ENCODE assay signal across 8 mouse cellular contexts in the genomic region with DNA sequence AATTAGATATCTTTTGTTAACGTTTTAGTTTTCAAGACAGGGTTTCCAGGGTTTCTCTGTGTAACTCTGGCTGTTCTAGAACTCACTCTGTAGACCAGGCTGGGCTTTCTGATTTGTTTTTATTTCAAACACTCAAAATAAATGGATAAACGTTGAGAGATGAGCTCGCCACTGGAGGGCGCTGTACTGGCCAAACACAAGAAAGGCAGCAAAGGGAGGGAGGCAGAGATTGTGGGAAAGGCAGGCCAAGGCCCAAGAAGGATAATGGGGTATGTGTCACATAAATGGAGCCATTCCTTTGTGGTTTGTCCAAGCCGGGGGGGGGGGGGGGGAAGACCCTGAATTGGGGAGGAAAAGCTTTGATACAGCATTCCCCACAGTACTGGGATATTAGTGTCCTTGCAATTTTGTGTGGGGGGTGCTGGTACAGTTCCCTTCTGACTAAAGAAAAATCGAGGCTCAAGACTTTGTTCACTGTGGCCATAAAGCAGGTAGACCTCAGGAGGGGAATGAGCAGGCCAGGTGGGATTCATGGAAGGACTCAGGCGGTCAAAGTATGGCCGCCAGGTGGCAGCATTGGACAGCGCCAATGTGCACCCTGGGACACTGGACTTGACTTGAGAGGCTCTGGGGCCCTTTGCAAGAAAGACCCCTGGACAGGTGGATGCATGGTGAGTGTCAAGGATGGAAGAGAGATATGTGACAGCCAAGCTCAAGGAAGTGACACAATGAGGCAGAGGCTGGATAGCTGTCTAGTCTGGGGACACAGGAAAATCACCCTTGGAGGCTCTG.
DNase-seq lines count a peak whose midpoint lies in the region; ATAC-seq and TF ChIP-seq lines count a peak whose summit lies in the region.

No protein-coding gene starts in this region.

- no peaks in the 10 kb centered on the region for H3K36me3 ChIP-seq in G1E (replicated peaks)
- no peaks in the 10 kb centered on the region for H3K36me3 ChIP-seq in heart, embryonic 12.5 days

- H3K4me2 ChIP-seq in heart, embryonic 12.5 days, result no peak overlapping the region

- TF ChIP-seq CTCF in G1E (IDR thresholded peaks at IDR 0.05; ENCODE audit: low read depth, low read length), result peak; percentile 52; the same call in 1 of the 2 replicates
- peak; percentile 82 for TF ChIP-seq CTCF in lung, adult 2 months (IDR thresholded peaks at IDR 0.05; ENCODE audit: insufficient read depth, low read length)

- no peak overlapping the region for H3K9ac ChIP-seq in heart, embryonic 12.5 days

- no peak overlapping the region for H3K27ac ChIP-seq in heart, embryonic 12.5 days (ENCODE audit: poor library complexity, severe bottlenecking)

- H3K27me3 ChIP-seq in G1E (ENCODE audit: insufficient read depth, low read length), result no peaks in the 10 kb centered on the region
- H3K27me3 ChIP-seq in heart, embryonic 12.5 days (replicated peaks), result peaks cover 22% of the 10 kb centered on the region

- no peaks in the 10 kb centered on the region for H3K4me1 ChIP-seq in G1E (ENCODE audit: insufficient read depth, low read depth, low read length)
- H3K4me1 ChIP-seq in heart, embryonic 12.5 days (replicated peaks), result 0 out of 2 replicates have a peak, but pooled peaks cover under 1% of the 10 kb centered on the region
- no peaks in the 10 kb centered on the region for H3K4me1 ChIP-seq in lung, adult 2 months (ENCODE audit: control insufficient read depth, insufficient read depth, low read length)

- WGBS in heart, embryonic 12.5 days, result 11% methylated on average over 9 of the region's 9 CpGs
- 11% methylated on average over 9 of the region's 9 CpGs for WGBS in lung, adult 2 months

- H3K9me3 ChIP-seq in G1E (replicated peaks), result no peaks in the 10 kb centered on the region
- H3K9me3 ChIP-seq in heart, embryonic 12.5 days (replicated peaks), result no peaks in the 10 kb centered on the region

- no peak overlapping the region for H3K4me3 ChIP-seq in G1E (ENCODE audit: low read depth, low read length)
- no peak overlapping the region for H3K4me3 ChIP-seq in heart, embryonic 12.5 days
- no peak overlapping the region for H3K4me3 ChIP-seq in lung, adult 2 months (replicated peaks; ENCODE audit: extremely low read depth, low read depth, low read length)

- ATAC-seq in G1E (ENCODE audit: extremely low read depth, insufficient number of reproducible peaks, low FRiP score, poor library complexity, severe bottlenecking), result no peak; the same call in 1 of the 2 replicates
- ATAC-seq in erythroblast, adult 5-6 weeks (replicated peaks; ENCODE audit: low FRiP score, poor library complexity, severe bottlenecking), result peak; percentile 51; the same call in 1 of the 2 replicates
- ATAC-seq in heart, embryonic 12.5 days (ENCODE audit: insufficient number of reproducible peaks, low FRiP score), result 0 out of 2 replicates have a peak, but pooled peaks have one; percentile 48

- DNase-seq in G1E (ENCODE audit: low spot score), result peak; percentile 36
- DNase-seq in brain, adult 2 months (ENCODE audit: low read depth, low spot score), result peak; percentile 80
- DNase-seq in kidney, postnatal 36 days, result peak; percentile 68 to 90
- DNase-seq in lung, adult 2 months, result peak; percentile 80
- DNase-seq in right cerebral cortex, postnatal 10 days (ENCODE audit: low spot score in 2 of 2), result peak; percentile 40 to 67
- peak; percentile 85 for DNase-seq in urinary bladder, postnatal 14 days (ENCODE audit: low spot score)

- no peak for TF ChIP-seq POLR2A in lung, adult 2 months (IDR thresholded peaks at IDR 0.05; ENCODE audit: borderline replicate concordance, extremely low read depth, low read depth, low read length)
